Mouse (Mus musculus) heart, adult 11 months (tissue): ENCODE measurements around the gene Dpp8.
"Not testable (repeated sequence)": the region's sequence is repeated elsewhere in the genome, so short reads cannot be mapped to it uniquely, and the experiment has no call there.

Experiments
- DNase-seq: peaks from one replicate; pipeline ENCODE4 v3.0.0; 2022

Dpp8 gene

GRCm38 (mm10) chr9:65022580-65023135, 9.6 kb upstream of the Dpp8 start:
- DNase-seq: peak; percentile 88

- no peak for DNase-seq
Measured at GRCm38 (mm10) chr9:65023447-65023846, 8.8 kb upstream of the Dpp8 start.

- peak; percentile 70 for DNase-seq
Measured at GRCm38 (mm10) chr9:65027241-65027640, 5.0 kb upstream of the Dpp8 start.

- peak; percentile 66 for DNase-seq
Measured at GRCm38 (mm10) chr9:65028313-65028712, 3.9 kb upstream of the Dpp8 start.

- DNase-seq: peak; percentile 97
Measured at GRCm38 (mm10) chr9:65031355-65031754, 859 bp upstream of the Dpp8 start.

- no peak for DNase-seq
Measured at GRCm38 (mm10) chr9:65031894-65032268, 333 bp upstream of the Dpp8 start.

GRCm38 (mm10) chr9:65036456-65036855, 4.2 kb downstream of the Dpp8 start:
- DNase-seq: peak; percentile 98

- DNase-seq: peak; percentile 88
Measured at GRCm38 (mm10) chr9:65036861-65037260, 4.6 kb downstream of the Dpp8 start.

GRCm38 (mm10) chr9:65041430-65041829, 9.2 kb downstream of the Dpp8 start:
- peak; percentile 50 for DNase-seq

- peak; percentile 70 for DNase-seq
Measured at GRCm38 (mm10) chr9:65046993-65047392, 14.8 kb downstream of the Dpp8 start.

GRCm38 (mm10) chr9:65049422-65049821, 17.2 kb downstream of the Dpp8 start:
- DNase-seq: no peak

- DNase-seq: peak; percentile 4
Measured at GRCm38 (mm10) chr9:65050981-65051380, 18.8 kb downstream of the Dpp8 start.

- DNase-seq: peak; percentile 71
Measured at GRCm38 (mm10) chr9:65064251-65064650, 32.0 kb downstream of the Dpp8 start.

GRCm38 (mm10) chr9:65070587-65070986, 38.4 kb downstream of the Dpp8 start:
- peak; percentile 76 for DNase-seq

GRCm38 (mm10) chr9:65073555-65073954, 41.3 kb downstream of the Dpp8 start:
- peak; percentile 72 for DNase-seq

- DNase-seq: peak; percentile 88
Measured at GRCm38 (mm10) chr9:65074251-65074650, 42.0 kb downstream of the Dpp8 start.

- DNase-seq: peak; percentile 89
Measured at GRCm38 (mm10) chr9:65074855-65075493, 42.8 kb downstream of the Dpp8 start.

- peak; percentile 80 for DNase-seq
Measured at GRCm38 (mm10) chr9:65077536-65077935, 45.3 kb downstream of the Dpp8 start.

- DNase-seq: not testable (repeated sequence)
Measured at GRCm38 (mm10) chr9:65080141-65080540, 47.9 kb downstream of the Dpp8 start.

- DNase-seq: peak; percentile 75
Measured at GRCm38 (mm10) chr9:65083075-65083765, 51.0 kb downstream of the Dpp8 start.

- DNase-seq: peak; percentile 82
Measured at GRCm38 (mm10) chr9:65084198-65084807, 52.1 kb downstream of the Dpp8 start.

GRCm38 (mm10) chr9:65085270-65085669, 53.1 kb downstream of the Dpp8 start:
- no peak for DNase-seq

- DNase-seq: no peak
Measured at GRCm38 (mm10) chr9:65086801-65087200, 54.6 kb downstream of the Dpp8 start.

- no peak for DNase-seq
Measured at GRCm38 (mm10) chr9:65087490-65087889, 55.3 kb downstream of the Dpp8 start.
